Mouse (Mus musculus): Measurements from ENCODE around the gene Atg14.

DNA sequence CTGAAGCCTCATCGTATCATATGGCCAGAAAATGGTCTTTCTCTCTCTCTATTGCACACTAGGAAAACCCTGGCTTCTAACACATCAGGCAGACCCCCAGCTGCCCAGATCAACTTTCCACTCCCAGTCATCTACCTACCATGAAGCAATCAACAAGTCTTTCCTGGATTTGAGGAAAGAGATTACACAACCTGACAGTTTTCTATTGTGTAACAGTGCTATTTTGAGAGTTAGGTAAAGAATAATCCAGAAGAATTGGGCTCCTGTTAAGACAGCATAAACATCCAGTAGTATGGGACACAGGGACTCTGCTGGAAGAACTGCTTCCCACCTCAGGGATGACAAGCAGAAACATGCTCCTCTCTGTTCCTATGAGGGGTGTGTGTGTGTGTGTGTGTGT is 7.9 kb downstream of the Atg14 start:
- TF ChIP-seq RCOR1 (conservative IDR thresholded peaks at IDR 0.05; ENCODE audit: low read depth, low read length) (no peak), MEF2A (IDR thresholded peaks at IDR 0.05; ENCODE audit: borderline replicate concordance, low read depth, low read length) (no peak), ELF1 (IDR thresholded peaks at IDR 0.05; ENCODE audit: low read depth, low read length) (no peak)
